Mouse (Mus musculus) C2C12 (cell line): ENCODE data around the gene Clrn2.

Source experiments
- CTCF ChIP-seq: IDR thresholded peaks from one replicate; pipeline ENCODE4 v1.5.1; 2011; ENCODE audit not compliant: control insufficient read depth, insufficient read depth, insufficient read length
- MYOG ChIP-seq: IDR thresholded peaks from one replicate; pipeline ENCODE4 v1.6.1; 2011; ENCODE audit not compliant: control insufficient read depth, insufficient read length; ENCODE audit errors: extremely low read depth

DNA sequence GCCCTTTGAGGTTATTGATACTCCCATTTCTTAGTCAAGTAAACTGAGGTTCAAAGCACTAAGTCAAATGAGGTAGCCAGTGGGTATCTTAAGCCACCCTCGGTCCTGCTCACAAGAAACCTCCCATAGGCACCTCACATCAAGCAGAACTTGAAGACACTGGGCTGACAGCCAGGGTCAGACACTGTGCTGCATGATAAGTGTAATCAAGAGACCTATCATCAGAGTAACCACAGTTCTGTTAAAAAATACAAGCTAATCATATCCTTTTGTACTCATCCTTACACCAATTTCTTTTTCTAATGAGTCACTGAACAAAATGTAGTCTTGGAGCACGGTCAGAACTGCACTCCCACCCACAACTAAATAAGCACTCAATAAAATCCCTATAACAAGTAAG is 47.4 kb upstream of the Clrn2 start:
- TF ChIP-seq CTCF (no peak), MYOG (no peak)
